Mouse (Mus musculus): ENCODE measurements at regions not wholly inside any gene's neighbourhood (a gene's known extent, or its start where the extent isn't known, plus 50 kb on each side); places are given as distances from the start of the nearest gene placed in this dataset.
A peak's percentile ranks its signal among the peaks of the same experiment; 100 is the strongest.

DNA sequence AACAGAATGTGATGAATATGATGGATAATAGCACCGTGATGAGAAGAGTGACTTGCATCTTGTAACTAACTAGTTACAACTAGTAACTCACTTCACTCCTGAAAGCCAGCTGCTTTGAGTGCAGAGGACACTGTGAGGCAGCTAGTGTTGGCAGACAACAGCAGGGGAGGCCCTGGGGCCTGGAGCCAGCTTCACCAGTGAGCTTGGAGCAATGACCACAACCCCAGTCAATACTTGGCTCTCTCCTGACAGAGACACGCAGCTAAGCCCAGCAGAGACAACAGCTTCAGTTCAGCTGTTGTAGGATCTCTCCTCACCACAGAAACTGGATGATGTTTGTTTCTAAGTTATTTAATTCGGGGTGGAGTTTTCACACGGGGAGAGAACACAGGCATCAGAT lies 209.6 kb upstream of the N4bp1 start:
- Histone ChIP-seq H3K27me3 (no peaks in the 10 kb centered on the region), H3K9ac (no peak overlapping the region), H3K27ac (replicated peaks) (no peak overlapping the region), H3K4me2 (no peak overlapping the region), H3K9me3 (no peaks in the 10 kb centered on the region), H3K4me3 (no peak overlapping the region), H3K36me3 (no peaks in the 10 kb centered on the region), H3K4me1 (replicated peaks) (peaks cover 8% of the 10 kb centered on the region)
- ATAC-seq (ENCODE audit: low read depth), result no peak
- WGBS, result 87% methylated on average over 4 of the region's 4 CpGs

DNA sequence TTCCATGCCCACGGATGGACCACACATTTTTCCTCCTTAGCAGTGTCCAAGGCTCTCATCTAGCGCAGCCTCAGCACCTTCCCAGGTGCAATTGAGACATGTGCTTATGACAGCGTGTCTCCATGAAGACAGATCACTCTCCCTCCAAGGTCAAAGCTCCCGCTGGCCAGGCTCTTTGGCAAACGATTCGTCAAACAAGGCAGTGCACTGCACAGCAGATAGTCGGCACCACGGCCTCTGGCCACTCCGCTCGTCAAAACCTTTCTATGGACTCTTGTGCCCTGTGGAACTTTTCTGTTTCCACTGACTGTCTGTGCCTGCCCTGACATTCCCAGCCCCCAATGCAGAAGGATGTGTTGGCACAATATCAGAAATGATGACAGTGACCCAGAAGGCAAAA lies 208.7 kb upstream of the N4bp1 start:
- Histone ChIP-seq H3K27ac (replicated peaks) (no peak overlapping the region), H3K4me1 (replicated peaks) (peaks cover 8% of the 10 kb centered on the region), H3K36me3 (no peaks in the 10 kb centered on the region), H3K27me3 (no peaks in the 10 kb centered on the region), H3K4me2 (no peak overlapping the region), H3K9me3 (no peaks in the 10 kb centered on the region), H3K9ac (no peak overlapping the region), H3K4me3 (no peak overlapping the region)
- 69% methylated on average over 10 of the region's 10 CpGs for whole genome bisulfite sequencing
- no peak for ATAC-seq (ENCODE audit: low read depth)

DNA sequence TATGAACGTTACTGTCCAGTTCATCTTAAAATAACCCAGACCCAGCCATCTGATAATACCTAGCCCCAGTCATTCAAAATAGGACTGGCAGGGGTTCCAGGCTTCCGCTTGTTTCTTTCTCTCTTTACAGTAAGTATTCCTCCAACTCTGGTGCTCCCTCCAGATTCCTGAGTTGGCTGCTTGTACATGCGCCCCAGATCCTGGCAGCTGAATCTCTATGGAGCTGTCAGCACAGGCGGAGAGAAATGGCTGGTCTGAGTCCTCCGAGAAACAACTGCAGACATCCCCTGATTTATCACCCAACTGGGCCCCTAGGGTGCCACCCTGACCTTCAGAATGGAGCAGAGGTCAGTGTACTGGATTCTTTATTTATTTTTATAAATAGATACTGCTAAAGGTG lies 208.0 kb upstream of the N4bp1 start:
- peaks cover 8% of the 10 kb centered on the region for H3K4me1 ChIP-seq (replicated peaks)
- H3K4me2 ChIP-seq, result no peak overlapping the region
- H3K4me3 ChIP-seq, result no peak overlapping the region
- 50% methylated on average over 5 of the region's 5 CpGs for WGBS
- H3K9me3 ChIP-seq, result no peaks in the 10 kb centered on the region
- H3K27me3 ChIP-seq, result no peaks in the 10 kb centered on the region
- H3K9ac ChIP-seq, result no peak overlapping the region
- no peaks in the 10 kb centered on the region for H3K36me3 ChIP-seq
- no peak for ATAC-seq (ENCODE audit: low read depth)
- H3K27ac ChIP-seq (replicated peaks), result no peak overlapping the region

DNA sequence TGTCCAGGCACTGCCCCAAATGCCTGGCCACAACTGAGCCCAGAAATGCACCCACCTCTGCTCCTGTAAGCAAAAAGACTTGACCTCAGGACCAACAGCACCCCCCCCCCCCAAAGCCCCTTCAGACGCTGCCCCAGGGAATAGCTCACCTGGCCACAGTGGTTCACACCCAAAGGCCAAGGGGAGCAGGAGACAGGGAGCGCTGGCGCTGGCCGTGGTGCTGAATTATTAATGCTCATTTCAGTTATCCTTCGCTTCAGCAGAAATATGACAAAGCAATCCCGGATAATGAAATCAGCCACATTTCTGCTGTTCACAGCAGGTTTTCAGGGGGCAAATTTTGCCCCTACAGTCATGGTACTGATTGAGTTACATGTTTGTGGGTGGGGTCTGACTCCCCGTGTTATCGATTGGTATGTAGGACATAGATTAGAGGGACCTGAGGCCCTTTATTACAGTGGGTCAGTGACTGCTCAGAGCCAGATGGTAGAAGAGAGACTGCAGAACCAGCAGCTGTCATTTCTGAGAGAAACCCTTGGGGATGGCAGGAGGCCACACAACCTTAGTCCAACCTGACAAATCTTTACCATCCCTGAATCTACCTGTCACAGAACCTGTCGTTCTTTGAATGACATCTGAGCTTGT lies 202.5 kb upstream of the N4bp1 start:
- 35% methylated on average over 9 of the region's 9 CpGs for WGBS
- Histone ChIP-seq H3K4me3 (no peak overlapping the region), H3K9ac (peak overlapping the region; percentile 34; the same call in 1 of the 2 replicates), H3K4me2 (no peak overlapping the region), H3K36me3 (no peaks in the 10 kb centered on the region), H3K27ac (replicated peaks) (no peak overlapping the region), H3K27me3 (no peaks in the 10 kb centered on the region), H3K9me3 (no peaks in the 10 kb centered on the region), H3K4me1 (replicated peaks) (peaks cover 14% of the 10 kb centered on the region)
- 0 out of 2 replicates have a peak, but pooled peaks have one; percentile 23 for ATAC-seq (ENCODE audit: low read depth)

DNA sequence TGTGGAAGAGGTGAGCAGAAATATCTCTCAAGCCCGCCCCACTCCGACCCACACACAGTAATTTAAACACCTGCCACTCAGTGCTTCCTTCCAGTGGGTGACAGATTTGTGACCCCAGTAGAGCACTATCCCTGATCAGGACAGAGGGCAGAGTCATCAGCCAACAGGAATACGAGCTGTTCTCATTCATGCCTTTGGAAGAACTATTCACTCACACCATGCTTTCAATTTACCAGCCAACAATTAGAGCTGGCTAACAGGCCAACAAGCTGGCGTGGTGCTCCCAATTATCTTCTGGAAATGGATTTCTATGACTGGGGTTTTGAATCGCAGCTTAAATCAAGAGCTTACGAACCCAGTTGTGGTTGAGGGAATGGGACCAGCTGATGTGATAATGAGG lies 193.2 kb upstream of the N4bp1 start:
- Histone ChIP-seq H3K9ac (no peak overlapping the region), H3K27me3 (no peaks in the 10 kb centered on the region), H3K4me2 (no peak overlapping the region), H3K4me3 (no peak overlapping the region), H3K4me1 (replicated peaks) (peaks cover 13% of the 10 kb centered on the region; the same call in 1 of the 2 replicates), H3K36me3 (no peaks in the 10 kb centered on the region), H3K9me3 (no peaks in the 10 kb centered on the region), H3K27ac (replicated peaks) (no peak overlapping the region)
- WGBS, result 45% methylated on average over 6 of the region's 6 CpGs
- ATAC-seq (ENCODE audit: low read depth), result no peak; the same call in 1 of the 2 replicates

DNA sequence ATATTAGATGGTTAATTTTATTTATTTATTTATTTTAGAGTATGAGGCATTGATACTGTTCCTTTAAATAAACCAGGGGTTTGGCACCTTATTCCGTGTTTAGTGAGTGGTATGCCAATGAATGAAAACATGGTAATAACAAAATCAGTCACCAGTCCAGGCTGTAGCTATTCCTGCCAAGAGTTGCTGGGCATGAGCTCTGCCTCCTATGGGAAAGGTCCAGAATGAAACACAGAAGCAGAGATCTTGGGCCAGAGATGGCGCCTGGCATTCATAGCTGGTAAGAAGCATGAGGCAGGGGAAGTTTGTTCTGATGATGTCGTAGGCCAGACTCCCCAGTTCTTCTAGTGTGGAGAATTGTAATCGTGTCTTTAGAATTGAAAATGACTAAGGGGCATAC lies 190.9 kb upstream of the N4bp1 start:
- Histone ChIP-seq H3K4me2 (no peak overlapping the region), H3K9ac (no peak overlapping the region), H3K9me3 (no peaks in the 10 kb centered on the region), H3K27ac (replicated peaks) (no peak overlapping the region), H3K4me3 (no peak overlapping the region), H3K4me1 (replicated peaks) (peaks cover 13% of the 10 kb centered on the region; the same call in 1 of the 2 replicates), H3K36me3 (no peaks in the 10 kb centered on the region), H3K27me3 (no peaks in the 10 kb centered on the region)
- ATAC-seq (ENCODE audit: low read depth), result no peak
- 92% methylated on average over 4 of the region's 4 CpGs for WGBS

DNA sequence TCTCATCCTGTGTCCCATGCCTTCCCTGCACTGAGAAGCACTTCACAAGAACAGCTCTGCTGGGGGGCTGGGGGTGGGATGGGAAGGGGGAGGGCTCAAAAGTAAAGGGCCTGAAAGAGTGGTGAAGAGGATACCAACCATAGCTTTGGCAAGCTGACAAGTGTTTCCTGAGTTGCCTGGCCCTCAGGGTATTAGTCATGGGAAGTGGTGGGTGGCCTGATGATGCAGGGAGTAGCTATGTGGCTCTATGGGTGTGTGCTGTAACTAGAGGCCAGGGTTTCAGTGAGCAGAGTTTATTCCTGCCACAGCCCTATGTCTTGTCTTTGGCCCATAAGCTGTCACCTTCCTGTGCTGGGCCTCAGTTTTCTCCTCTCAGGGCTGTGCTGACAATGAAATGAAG lies 186.2 kb upstream of the N4bp1 start:
- Histone ChIP-seq H3K27ac (replicated peaks) (no peak overlapping the region), H3K9me3 (peaks cover 5% of the 10 kb centered on the region; the same call in 1 of the 2 replicates), H3K36me3 (no peaks in the 10 kb centered on the region), H3K4me1 (replicated peaks) (no peaks in the 10 kb centered on the region), H3K4me3 (no peak overlapping the region), H3K4me2 (no peak overlapping the region), H3K9ac (no peak overlapping the region), H3K27me3 (no peaks in the 10 kb centered on the region)
- ATAC-seq (ENCODE audit: low read depth), result no peak

DNA sequence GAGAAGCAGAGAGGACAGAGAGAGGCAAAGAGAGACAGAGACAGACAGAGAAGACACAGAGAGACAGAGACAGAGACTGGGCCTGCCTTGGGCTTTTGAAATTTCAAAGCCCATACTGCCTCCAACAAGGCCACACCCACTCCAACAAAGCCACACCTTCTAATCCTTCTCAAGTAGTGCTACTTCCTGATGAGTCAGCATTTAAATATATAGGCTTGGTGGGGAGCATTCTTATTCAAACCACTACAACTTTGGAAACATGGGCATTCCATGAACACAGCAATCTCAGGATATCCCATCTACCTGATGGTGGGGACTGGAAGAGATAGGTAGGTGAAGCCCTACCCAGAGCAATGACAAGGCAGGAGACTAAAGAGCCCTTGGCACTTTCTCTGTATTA lies 182.0 kb upstream of the N4bp1 start:
- peaks cover 16% of the 10 kb centered on the region for H3K4me1 ChIP-seq (replicated peaks)
- no peak overlapping the region for H3K4me3 ChIP-seq
- H3K4me2 ChIP-seq, result no peak overlapping the region
- H3K9me3 ChIP-seq, result peaks cover 5% of the 10 kb centered on the region; the same call in 1 of the 2 replicates
- no peaks in the 10 kb centered on the region for H3K27me3 ChIP-seq
- no peaks in the 10 kb centered on the region for H3K36me3 ChIP-seq
- H3K9ac ChIP-seq, result no peak overlapping the region
- no peak overlapping the region for H3K27ac ChIP-seq (replicated peaks)
- ATAC-seq (ENCODE audit: low read depth), result no peak

DNA sequence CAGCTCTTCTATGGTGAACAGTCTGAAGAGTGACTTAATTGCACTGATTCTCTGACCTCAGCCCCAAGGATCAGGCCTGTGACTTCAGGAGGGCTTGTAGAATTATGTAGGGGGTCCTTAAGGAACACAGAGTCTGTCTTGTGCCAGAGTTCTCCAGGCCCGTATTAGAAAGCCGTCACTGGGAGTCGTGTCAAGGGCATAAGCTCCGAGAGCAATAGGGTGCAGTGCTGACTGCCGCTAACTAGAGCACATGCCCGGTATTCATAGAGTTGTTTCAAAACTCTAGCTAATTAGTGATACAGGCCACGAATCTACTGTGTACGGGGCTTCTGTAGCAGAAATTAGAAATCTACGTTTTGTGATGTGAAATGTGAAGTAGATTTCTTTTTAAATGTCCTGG lies 179.7 kb upstream of the N4bp1 start:
- H3K4me3 ChIP-seq, result no peak overlapping the region
- H3K4me1 ChIP-seq (replicated peaks), result peaks cover 16% of the 10 kb centered on the region
- peak overlapping the region; percentile 71 for H3K27ac ChIP-seq (replicated peaks)
- H3K9me3 ChIP-seq, result peaks cover 5% of the 10 kb centered on the region; the same call in 1 of the 2 replicates
- no peaks in the 10 kb centered on the region for H3K27me3 ChIP-seq
- no peak overlapping the region for H3K9ac ChIP-seq
- 83% methylated on average over 9 of the region's 9 CpGs for WGBS
- ATAC-seq (ENCODE audit: low read depth), result no peak
- no peaks in the 10 kb centered on the region for H3K36me3 ChIP-seq
- H3K4me2 ChIP-seq, result no peak overlapping the region

DNA sequence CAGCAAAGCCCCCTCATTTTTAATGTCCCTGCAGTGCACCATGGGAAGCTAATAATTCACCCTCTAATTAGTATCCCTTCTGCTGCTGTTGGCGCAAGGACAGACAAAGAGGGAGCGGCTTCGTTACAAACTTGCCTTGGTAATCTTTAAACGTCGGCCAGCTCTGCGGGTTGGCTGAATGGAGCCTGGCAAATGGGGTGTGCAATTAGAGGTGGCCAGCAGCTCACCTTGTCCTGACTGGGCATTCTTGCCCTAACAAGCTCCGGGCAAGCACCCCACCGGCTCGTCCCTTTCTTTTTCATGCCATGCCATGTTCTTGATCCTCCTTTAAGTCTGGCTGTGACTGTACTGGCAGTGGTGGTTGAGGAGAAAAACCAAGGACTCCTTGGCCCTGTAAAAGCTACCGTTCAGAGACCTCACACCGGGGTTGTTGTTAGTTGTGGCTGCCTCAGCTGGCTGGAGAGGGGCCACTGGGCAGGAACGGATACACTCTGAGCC lies 179.2 kb upstream of the N4bp1 start:
- Histone ChIP-seq H3K9ac (no peak overlapping the region), H3K36me3 (no peaks in the 10 kb centered on the region), H3K4me2 (peak overlapping the region; percentile 26; the same call in 1 of the 2 replicates), H3K9me3 (peaks cover 5% of the 10 kb centered on the region; the same call in 1 of the 2 replicates), H3K27ac (replicated peaks) (peak overlapping the region; percentile 71), H3K4me3 (no peak overlapping the region), H3K27me3 (no peaks in the 10 kb centered on the region), H3K4me1 (replicated peaks) (peaks cover 16% of the 10 kb centered on the region)
- peak; percentile 85 for ATAC-seq (ENCODE audit: low read depth)
- WGBS, result 36% methylated on average over 12 of the region's 12 CpGs

DNA sequence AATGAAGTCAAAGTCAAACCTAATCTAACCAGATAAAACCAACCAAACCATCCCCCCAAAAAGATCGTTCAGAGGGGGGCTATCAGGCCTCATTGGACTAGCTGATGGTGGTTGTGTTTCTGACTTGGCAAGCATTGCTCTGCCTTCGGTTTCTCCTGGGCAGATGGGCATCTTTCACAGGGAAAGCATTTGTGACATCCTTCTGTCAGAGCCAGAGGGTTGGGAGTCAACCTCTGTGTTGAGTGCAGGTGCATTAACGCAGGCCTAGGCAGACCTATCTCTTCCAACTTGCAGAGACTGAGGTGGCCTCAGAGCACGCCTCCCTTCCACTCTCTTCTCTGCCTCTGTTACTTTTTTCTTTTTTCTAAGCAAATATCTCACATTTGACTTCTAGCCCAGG lies 178.5 kb upstream of the N4bp1 start:
- ATAC-seq (ENCODE audit: low read depth), result no peak
- Histone ChIP-seq H3K9me3 (peaks cover 5% of the 10 kb centered on the region; the same call in 1 of the 2 replicates), H3K4me2 (peak overlapping the region; percentile 26; the same call in 1 of the 2 replicates), H3K27me3 (no peaks in the 10 kb centered on the region), H3K4me1 (replicated peaks) (peaks cover 16% of the 10 kb centered on the region), H3K27ac (replicated peaks) (peak overlapping the region; percentile 71), H3K36me3 (no peaks in the 10 kb centered on the region), H3K4me3 (no peak overlapping the region), H3K9ac (no peak overlapping the region)
- 78% methylated on average over 4 of the region's 4 CpGs for WGBS

DNA sequence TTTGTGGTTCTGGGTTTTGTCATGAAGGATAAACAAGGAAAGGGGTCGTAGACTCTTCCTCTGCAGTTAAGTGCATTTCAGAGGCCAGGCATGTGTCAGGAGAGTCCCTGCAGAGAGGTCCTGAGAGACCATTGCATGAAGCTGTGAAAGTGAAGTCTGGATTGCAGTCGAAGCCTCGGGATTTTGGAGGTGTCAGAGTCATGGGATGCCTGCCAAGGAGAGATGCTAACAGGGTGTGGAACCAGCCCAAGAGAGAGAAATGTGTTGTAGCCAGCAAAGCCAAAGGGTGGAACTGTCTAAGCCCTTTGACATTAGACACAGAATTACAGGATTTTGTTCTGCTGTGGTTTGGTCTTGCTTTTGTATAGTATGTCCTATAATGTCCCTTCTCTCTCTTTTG lies 164.7 kb upstream of the N4bp1 start:
- WGBS, result 66% methylated on average over 3 of the region's 3 CpGs
- H3K4me2 ChIP-seq, result no peak overlapping the region
- no peak for ATAC-seq (ENCODE audit: low read depth)
- H3K9ac ChIP-seq, result no peak overlapping the region
- H3K27me3 ChIP-seq, result no peaks in the 10 kb centered on the region
- H3K9me3 ChIP-seq, result no peaks in the 10 kb centered on the region
- no peaks in the 10 kb centered on the region for H3K4me1 ChIP-seq (replicated peaks)
- H3K4me3 ChIP-seq, result no peak overlapping the region
- no peaks in the 10 kb centered on the region for H3K36me3 ChIP-seq
- H3K27ac ChIP-seq (replicated peaks), result no peak overlapping the region

DNA sequence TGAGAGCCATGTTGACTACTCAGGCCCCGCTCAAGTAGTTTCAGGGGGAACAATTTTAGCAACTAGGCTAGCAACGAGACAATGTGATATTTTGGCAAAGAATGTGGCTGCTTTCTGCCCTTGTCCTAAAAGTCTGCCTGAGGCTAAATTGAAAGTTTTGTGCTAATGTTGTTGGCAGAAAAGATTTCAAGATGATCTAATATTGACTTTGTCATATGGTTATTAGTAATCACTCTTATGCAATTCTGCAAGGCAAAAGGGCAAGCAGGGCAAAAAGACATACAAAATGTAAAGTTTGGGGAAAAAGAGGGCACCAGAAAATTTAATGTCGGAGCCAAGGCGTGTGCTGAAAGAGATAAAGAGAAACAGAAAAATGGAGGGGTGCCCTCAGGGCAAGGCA lies 164.1 kb upstream of the N4bp1 start:
- H3K4me1 ChIP-seq (replicated peaks), result no peaks in the 10 kb centered on the region
- 86% methylated on average over 4 of the region's 4 CpGs for WGBS
- no peak overlapping the region for H3K9ac ChIP-seq
- no peaks in the 10 kb centered on the region for H3K27me3 ChIP-seq
- no peak for ATAC-seq (ENCODE audit: low read depth)
- H3K4me3 ChIP-seq, result no peak overlapping the region
- H3K36me3 ChIP-seq, result no peaks in the 10 kb centered on the region
- no peak overlapping the region for H3K27ac ChIP-seq (replicated peaks)
- no peak overlapping the region for H3K4me2 ChIP-seq
- no peaks in the 10 kb centered on the region for H3K9me3 ChIP-seq
